Mouse (Mus musculus): ENCODE data around the gene Chil1. TPM values are rescaled to one million over a fixed set of nuclear protein-coding genes. Genes with fewer than 3 reads are reported as not detected.

Gene Chil1
- 4.3 and 4.4 TPM in 2 replicates for polyA plus RNA-seq (2016; fragmentation: Nextera tagmentation; extraction: Ambion mirVana)

DNA sequence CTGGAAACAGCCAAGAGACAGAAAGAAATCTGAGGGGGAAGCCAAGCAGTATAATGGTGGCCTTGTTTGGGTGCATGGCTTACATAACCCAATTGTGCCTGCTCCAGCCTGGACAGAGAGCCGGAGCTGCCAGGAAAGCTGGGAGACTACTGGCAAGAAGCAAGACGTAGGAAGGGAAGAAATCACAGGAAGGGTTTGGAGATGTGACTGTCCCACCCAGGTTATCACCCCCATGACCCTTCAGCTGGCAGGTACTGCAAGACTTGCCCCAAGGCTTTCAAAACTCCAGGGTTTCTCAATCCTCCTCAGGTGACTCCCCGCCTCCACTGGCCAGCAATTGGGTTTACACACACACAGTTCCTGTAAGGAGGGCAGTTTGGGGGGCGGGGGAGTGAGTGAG, at the start of gene Chil1:
Chil1 (plus strand) TSS at position 152 of the 400 bp plus-strand sequence.
- Histone ChIP-seq H3K27me3 (no peaks in the 10 kb centered on the region), H3K9ac (replicated peaks) (peak within 1 kb of the TSS; percentile 8; the same call in 1 of the 2 replicates), H3K27ac (peak within 1 kb of the TSS; percentile 46), H3K4me2 (no peak within 1 kb of the TSS), H3K4me3 (replicated peaks) (no peak within 1 kb of the TSS), H3K9me3 (no peaks in the 10 kb centered on the region), H3K36me3 (no peaks in the 10 kb centered on the region), H3K4me1 (replicated peaks) (peaks cover 13% of the 10 kb centered on the region)
- 54% methylated on average over 4 of the region's 4 CpGs for WGBS
- no peak for ATAC-seq (ENCODE audit: insufficient number of reproducible peaks, insufficient read depth, low FRiP score, low TSS enrichment, low read depth)

DNA sequence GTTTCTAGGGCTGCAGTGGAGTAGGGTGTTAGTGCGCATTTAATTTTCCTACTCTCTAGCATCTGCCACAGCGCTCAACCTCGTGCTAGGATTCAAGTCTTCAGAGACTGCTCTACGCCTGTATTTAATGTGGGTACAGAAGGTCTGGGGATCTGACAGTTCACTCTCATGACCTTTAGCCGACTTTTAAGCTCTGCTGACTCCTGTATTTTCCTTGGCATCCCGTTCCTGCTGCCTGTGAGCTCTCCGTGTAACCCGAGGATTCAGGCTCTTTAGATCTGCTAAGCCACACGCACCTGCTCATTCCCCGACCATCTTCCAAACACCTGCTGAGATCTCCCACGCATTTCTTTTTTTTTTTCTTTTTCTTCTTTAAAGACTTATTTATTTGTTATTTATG, 48.7 kb upstream of the Chil1 start:
- Histone ChIP-seq H3K9me3 (no peaks in the 10 kb centered on the region), H3K4me2 (no peak overlapping the region), H3K27ac (no peak overlapping the region), H3K36me3 (no peaks in the 10 kb centered on the region), H3K27me3 (no peaks in the 10 kb centered on the region), H3K9ac (replicated peaks) (no peak overlapping the region), H3K4me1 (replicated peaks) (no peaks in the 10 kb centered on the region), H3K4me3 (replicated peaks) (no peak overlapping the region)
- no peak for ATAC-seq (ENCODE audit: insufficient number of reproducible peaks, insufficient read depth, low FRiP score, low TSS enrichment, low read depth)
- 61% methylated on average over 11 of the region's 11 CpGs for WGBS

- Histone ChIP-seq H3K4me1 (replicated peaks) (no peaks in the 10 kb centered on the region), H3K27me3 (no peaks in the 10 kb centered on the region), H3K27ac (no peak overlapping the region), H3K36me3 (no peaks in the 10 kb centered on the region), H3K4me2 (no peak overlapping the region), H3K9me3 (no peaks in the 10 kb centered on the region), H3K9ac (replicated peaks) (no peak overlapping the region), H3K4me3 (replicated peaks) (no peak overlapping the region)
- 55% methylated on average over 3 of the region's 3 CpGs for WGBS
- ATAC-seq (ENCODE audit: insufficient number of reproducible peaks, insufficient read depth, low FRiP score, low TSS enrichment, low read depth): no peak
These were observed 45.6 kb upstream of the Chil1 start for GRCm38 (mm10) chr1:134136351-134136750.

DNA sequence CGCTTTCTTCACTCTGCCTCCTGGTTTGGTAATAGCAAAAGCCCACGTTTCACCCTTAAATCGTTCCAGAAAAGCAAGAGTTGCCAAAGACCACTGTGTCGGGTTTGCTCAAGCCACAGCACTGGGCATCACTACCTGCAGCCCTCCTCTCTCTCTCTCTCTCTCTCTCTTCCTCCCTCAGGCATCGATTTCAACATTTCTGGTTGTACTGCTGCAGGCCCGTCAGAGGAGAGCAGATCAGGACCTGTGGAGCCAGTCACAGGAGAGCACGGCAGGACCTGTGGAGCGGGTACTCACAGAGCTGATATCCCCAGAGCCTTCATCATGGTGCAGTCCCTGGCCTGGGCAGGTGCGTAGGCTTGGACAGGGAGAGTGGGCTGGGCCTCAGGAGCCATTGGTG, 43.6 kb upstream of the Chil1 start:
- 82% methylated on average over 9 of the region's 9 CpGs for WGBS
- no peak overlapping the region for H3K4me3 ChIP-seq (replicated peaks)
- H3K9me3 ChIP-seq: no peaks in the 10 kb centered on the region

GRCm38 (mm10) chr1:134142363-134142794, 39.6 kb upstream of the Chil1 start:
- Histone ChIP-seq H3K27me3 (no peaks in the 10 kb centered on the region), H3K4me2 (no peak overlapping the region)
- 70% methylated on average over 4 of the region's 4 CpGs for WGBS

More for the DNA sequence above, 43.6 kb upstream of the Chil1 start:
- no peak overlapping the region for H3K27ac ChIP-seq
- no peaks in the 10 kb centered on the region for H3K4me1 ChIP-seq (replicated peaks)
- H3K36me3 ChIP-seq: no peaks in the 10 kb centered on the region
- H3K4me2 ChIP-seq: no peak overlapping the region
- ATAC-seq (ENCODE audit: insufficient number of reproducible peaks, insufficient read depth, low FRiP score, low TSS enrichment, low read depth): no peak
- no peak overlapping the region for H3K9ac ChIP-seq (replicated peaks)
- H3K27me3 ChIP-seq: no peaks in the 10 kb centered on the region

GRCm38 (mm10) chr1:134146066-134146465, 35.9 kb upstream of the Chil1 start:
- Histone ChIP-seq H3K27me3 (no peaks in the 10 kb centered on the region; the same call in 1 of the 2 replicates), H3K4me3 (replicated peaks) (no peak overlapping the region), H3K36me3 (no peaks in the 10 kb centered on the region), H3K27ac (no peak overlapping the region), H3K9me3 (no peaks in the 10 kb centered on the region), H3K4me1 (replicated peaks) (0 out of 2 replicates have a peak, but pooled peaks cover 2% of the 10 kb centered on the region), H3K9ac (replicated peaks) (no peak overlapping the region), H3K4me2 (no peak overlapping the region)
- 82% methylated on average over 8 of the region's 8 CpGs for WGBS
- ATAC-seq (ENCODE audit: insufficient number of reproducible peaks, insufficient read depth, low FRiP score, low TSS enrichment, low read depth): no peak

More at GRCm38 (mm10) chr1:134142363-134142794, 39.6 kb upstream of the Chil1 start:
- ATAC-seq (ENCODE audit: insufficient number of reproducible peaks, insufficient read depth, low FRiP score, low TSS enrichment, low read depth): no peak
- Histone ChIP-seq H3K9me3 (no peaks in the 10 kb centered on the region), H3K4me3 (replicated peaks) (no peak overlapping the region), H3K36me3 (no peaks in the 10 kb centered on the region), H3K4me1 (replicated peaks) (no peaks in the 10 kb centered on the region), H3K27ac (no peak overlapping the region), H3K9ac (replicated peaks) (no peak overlapping the region)

DNA sequence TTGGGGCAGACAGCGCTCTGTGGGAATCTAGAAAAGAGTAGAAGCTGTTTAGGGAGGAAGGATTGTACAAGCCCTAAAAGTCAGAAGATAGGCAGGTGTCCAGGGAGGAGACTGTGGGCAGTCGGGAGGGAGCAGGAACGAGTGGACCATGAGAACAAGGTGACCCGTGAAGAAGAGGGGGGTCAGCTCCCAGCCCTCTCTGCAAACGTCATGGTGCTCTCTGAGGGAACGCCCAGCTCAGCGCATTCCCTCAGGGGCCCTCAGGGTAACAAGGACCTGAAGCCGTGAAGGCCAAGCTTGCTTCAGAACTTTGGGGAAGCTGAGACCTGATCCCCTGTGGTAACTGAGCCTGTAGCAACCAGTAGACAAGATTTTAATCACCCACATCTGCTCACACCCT, 31.9 kb upstream of the Chil1 start:
- no peaks in the 10 kb centered on the region for H3K9me3 ChIP-seq
- H3K4me1 ChIP-seq (replicated peaks): 0 out of 2 replicates have a peak, but pooled peaks cover 2% of the 10 kb centered on the region
- ATAC-seq (ENCODE audit: insufficient number of reproducible peaks, insufficient read depth, low FRiP score, low TSS enrichment, low read depth): no peak
- no peak overlapping the region for H3K9ac ChIP-seq (replicated peaks)
- 68% methylated on average over 8 of the region's 8 CpGs for WGBS
- peaks cover 4% of the 10 kb centered on the region; the same call in 1 of the 2 replicates for H3K27me3 ChIP-seq
- no peaks in the 10 kb centered on the region for H3K36me3 ChIP-seq
- H3K4me2 ChIP-seq: no peak overlapping the region
- H3K4me3 ChIP-seq (replicated peaks): no peak overlapping the region
- H3K27ac ChIP-seq: no peak overlapping the region

GRCm38 (mm10) chr1:134150745-134151144, 31.2 kb upstream of the Chil1 start:
- H3K4me2 ChIP-seq: no peak overlapping the region
- no peaks in the 10 kb centered on the region for H3K36me3 ChIP-seq
- no peak overlapping the region for H3K9ac ChIP-seq (replicated peaks)
- H3K9me3 ChIP-seq: no peaks in the 10 kb centered on the region
- WGBS: 90% methylated on average over 9 of the region's 9 CpGs
- H3K4me1 ChIP-seq (replicated peaks): 0 out of 2 replicates have a peak, but pooled peaks cover 2% of the 10 kb centered on the region
- no peak overlapping the region for H3K4me3 ChIP-seq (replicated peaks)
- no peak for ATAC-seq (ENCODE audit: insufficient number of reproducible peaks, insufficient read depth, low FRiP score, low TSS enrichment, low read depth)
- no peak overlapping the region for H3K27ac ChIP-seq
- H3K27me3 ChIP-seq: peaks cover 4% of the 10 kb centered on the region; the same call in 1 of the 2 replicates

GRCm38 (mm10) chr1:134151655-134152412, 30.1 kb upstream of the Chil1 start:
- H3K27ac ChIP-seq: no peak overlapping the region
- peaks cover 4% of the 10 kb centered on the region; the same call in 1 of the 2 replicates for H3K27me3 ChIP-seq
- H3K4me2 ChIP-seq: no peak overlapping the region
- no peak overlapping the region for H3K9ac ChIP-seq (replicated peaks)
- H3K36me3 ChIP-seq: no peaks in the 10 kb centered on the region
- peak; percentile 77 for ATAC-seq (ENCODE audit: insufficient number of reproducible peaks, insufficient read depth, low FRiP score, low TSS enrichment, low read depth)
- WGBS: 36% methylated on average over 13 of the region's 13 CpGs
- no peak overlapping the region for H3K4me3 ChIP-seq (replicated peaks)
- no peaks in the 10 kb centered on the region for H3K9me3 ChIP-seq
- H3K4me1 ChIP-seq (replicated peaks): 0 out of 2 replicates have a peak, but pooled peaks cover 2% of the 10 kb centered on the region

GRCm38 (mm10) chr1:134152626-134153590, 29.1 kb upstream of the Chil1 start:
- H3K4me3 ChIP-seq (replicated peaks): no peak overlapping the region
- H3K9ac ChIP-seq (replicated peaks): no peak overlapping the region
- 77% methylated on average over 21 of the region's 21 CpGs for WGBS
- ATAC-seq (ENCODE audit: insufficient number of reproducible peaks, insufficient read depth, low FRiP score, low TSS enrichment, low read depth): no peak
- H3K36me3 ChIP-seq: no peaks in the 10 kb centered on the region
- H3K4me1 ChIP-seq (replicated peaks): 0 out of 2 replicates have a peak, but pooled peaks cover 2% of the 10 kb centered on the region
- no peak overlapping the region for H3K27ac ChIP-seq
- no peak overlapping the region for H3K4me2 ChIP-seq
- peaks cover 4% of the 10 kb centered on the region; the same call in 1 of the 2 replicates for H3K27me3 ChIP-seq
- no peaks in the 10 kb centered on the region for H3K9me3 ChIP-seq

GRCm38 (mm10) chr1:134154121-134154520, 27.9 kb upstream of the Chil1 start:
- Histone ChIP-seq H3K4me2 (no peak overlapping the region), H3K4me3 (replicated peaks) (no peak overlapping the region), H3K9me3 (no peaks in the 10 kb centered on the region), H3K27me3 (peaks cover 4% of the 10 kb centered on the region; the same call in 1 of the 2 replicates), H3K9ac (replicated peaks) (no peak overlapping the region), H3K4me1 (replicated peaks) (0 out of 2 replicates have a peak, but pooled peaks cover 2% of the 10 kb centered on the region), H3K27ac (no peak overlapping the region), H3K36me3 (no peaks in the 10 kb centered on the region)
- no peak for ATAC-seq (ENCODE audit: insufficient number of reproducible peaks, insufficient read depth, low FRiP score, low TSS enrichment, low read depth)
- 89% methylated on average over 3 of the region's 3 CpGs for WGBS

Measured in limb, embryonic 12.5 days (tissue).